Mouse (Mus musculus) gastrocnemius, postnatal 25 days (tissue): ENCODE data around the gene Grik1. TPM values are rescaled to one million over a fixed set of nuclear protein-coding genes. Genes with fewer than 3 reads are reported as not detected.

Source experiments
- DNase-seq: peaks from one replicate; pipeline ENCODE4 v3.0.0; 2022
- total RNA-seq, 2 experiments: library from RNA; stranded (reverse); gene quantifications; 1 replicate in 1 of 2; 2 replicates in 1 of 2; pipeline ENCODE4 v1.2.3; 2021

Gene Grik1
- total RNA-seq, 2 experiments from 2014 or later = not detected

- no peak for DNase-seq
Measured at GRCm38 (mm10) chr16:88142136-88142535, 147.9 kb downstream of the Grik1 start.

GRCm38 (mm10) chr16:88141594-88141993 lies 148.5 kb downstream of the Grik1 start:
- no peak for DNase-seq

- DNase-seq = no peak
Measured at GRCm38 (mm10) chr16:88138913-88139312, 151.2 kb downstream of the Grik1 start.

GRCm38 (mm10) chr16:88132919-88133318 lies 157.1 kb downstream of the Grik1 start:
- no peak for DNase-seq

- no peak for DNase-seq
Measured at GRCm38 (mm10) chr16:88131103-88131502, 159.0 kb downstream of the Grik1 start.

GRCm38 (mm10) chr16:88125098-88125497 lies 165.0 kb downstream of the Grik1 start:
- no peak for DNase-seq

GRCm38 (mm10) chr16:88112551-88113138 lies 177.4 kb downstream of the Grik1 start:
- DNase-seq = peak; percentile 14

- no peak for DNase-seq
Measured at GRCm38 (mm10) chr16:88111459-88111858, 178.6 kb downstream of the Grik1 start.

GRCm38 (mm10) chr16:88094206-88094789 lies 195.8 kb downstream of the Grik1 start:
- DNase-seq = no peak

GRCm38 (mm10) chr16:88087280-88087679 lies 202.8 kb downstream of the Grik1 start:
- DNase-seq = no peak

GRCm38 (mm10) chr16:88074716-88075115 lies 215.3 kb downstream of the Grik1 start:
- DNase-seq = no peak

GRCm38 (mm10) chr16:88060936-88061335 lies 229.1 kb downstream of the Grik1 start:
- no peak for DNase-seq

GRCm38 (mm10) chr16:88048121-88048520 lies 241.9 kb downstream of the Grik1 start:
- DNase-seq = no peak

GRCm38 (mm10) chr16:88044321-88044720 lies 245.7 kb downstream of the Grik1 start:
- DNase-seq = no peak

- no peak for DNase-seq
Measured at GRCm38 (mm10) chr16:88042458-88042857, 247.6 kb downstream of the Grik1 start.

GRCm38 (mm10) chr16:88038503-88039091 lies 251.5 kb downstream of the Grik1 start:
- no peak for DNase-seq

GRCm38 (mm10) chr16:87988805-87989204 lies 301.3 kb downstream of the Grik1 start:
- no peak for DNase-seq

- no peak for DNase-seq
Measured at GRCm38 (mm10) chr16:87984201-87984870, 305.7 kb downstream of the Grik1 start.

GRCm38 (mm10) chr16:87974076-87974443 lies 316.0 kb downstream of the Grik1 start:
- no peak for DNase-seq

GRCm38 (mm10) chr16:87973394-87974075 lies 316.5 kb downstream of the Grik1 start:
- DNase-seq = no peak

- DNase-seq = no peak
Measured at GRCm38 (mm10) chr16:87971911-87972310, 318.2 kb downstream of the Grik1 start.

GRCm38 (mm10) chr16:87969936-87970335 lies 320.1 kb downstream of the Grik1 start:
- no peak for DNase-seq

GRCm38 (mm10) chr16:87961419-87961818 lies 328.6 kb downstream of the Grik1 start:
- no peak for DNase-seq
